Mouse (Mus musculus) A20 (cell line): Measurements from ENCODE around the gene Kif5c.

ENCODE experiments used
- DNase-seq: peaks from one replicate; pipeline ENCODE4 v3.0.0-alpha.2; 2011; ENCODE audit warnings: low read depth, low spot score

Gene Kif5c

DNA sequence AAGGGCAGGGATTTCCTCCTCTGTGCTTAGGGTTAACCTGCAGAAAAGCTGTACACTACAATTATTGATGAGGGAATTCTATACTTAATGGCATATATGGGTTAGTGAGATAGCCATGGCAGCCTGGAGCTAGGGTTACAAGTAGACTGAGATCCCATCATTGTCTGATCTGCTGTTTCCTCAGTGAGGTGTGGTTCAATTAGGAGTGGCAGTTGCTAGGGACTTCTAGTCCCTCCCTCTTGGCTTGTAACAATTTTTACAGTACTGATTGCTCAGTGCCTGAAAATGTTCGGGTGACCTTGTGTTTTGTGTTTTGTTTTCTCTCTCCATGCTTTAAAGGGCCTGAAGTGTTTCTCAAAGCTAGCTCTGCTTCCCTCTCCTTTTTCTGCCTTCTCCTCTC, 2.1 kb downstream of the Kif5c start:
- no peak for DNase-seq

DNA sequence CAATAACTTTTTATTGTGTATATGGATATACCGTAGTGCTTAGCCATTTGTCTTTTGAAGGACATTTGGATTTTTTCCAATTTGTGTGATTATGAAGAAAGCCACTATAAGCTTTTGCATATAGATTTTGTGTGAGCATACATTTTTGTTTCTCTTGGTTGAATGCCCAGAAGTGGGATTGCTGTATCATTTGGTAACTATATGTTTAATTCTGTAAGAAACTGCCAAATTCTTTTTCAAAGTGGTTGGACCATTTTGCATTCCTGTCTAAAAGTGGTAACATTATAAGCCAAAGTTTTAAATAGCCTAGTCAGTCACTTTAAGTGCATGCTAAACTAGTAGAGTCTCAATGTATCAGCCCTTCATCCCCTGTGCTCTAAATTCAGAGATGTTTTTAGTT, 6.5 kb downstream of the Kif5c start:
- no peak for DNase-seq

DNA sequence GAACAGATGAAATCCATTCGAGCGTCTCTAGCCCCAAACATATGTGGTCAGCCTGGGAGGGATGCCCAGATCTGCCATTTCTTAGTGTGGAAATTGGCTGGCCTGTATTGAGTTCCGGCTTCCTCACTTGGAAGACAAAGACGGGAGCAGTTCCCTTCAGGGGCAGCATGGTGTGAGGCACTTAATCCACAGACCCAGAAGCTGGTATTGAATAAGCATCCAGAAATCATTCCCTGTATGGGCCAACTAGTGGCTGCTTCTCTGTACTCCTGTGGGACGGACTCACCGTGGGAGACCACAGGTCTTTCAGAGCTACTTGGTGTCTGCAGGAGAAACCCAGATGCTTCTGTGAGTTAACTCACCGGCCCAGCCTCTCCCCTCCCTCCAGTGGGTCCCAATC, 8.5 kb downstream of the Kif5c start:
- no peak for DNase-seq

DNA sequence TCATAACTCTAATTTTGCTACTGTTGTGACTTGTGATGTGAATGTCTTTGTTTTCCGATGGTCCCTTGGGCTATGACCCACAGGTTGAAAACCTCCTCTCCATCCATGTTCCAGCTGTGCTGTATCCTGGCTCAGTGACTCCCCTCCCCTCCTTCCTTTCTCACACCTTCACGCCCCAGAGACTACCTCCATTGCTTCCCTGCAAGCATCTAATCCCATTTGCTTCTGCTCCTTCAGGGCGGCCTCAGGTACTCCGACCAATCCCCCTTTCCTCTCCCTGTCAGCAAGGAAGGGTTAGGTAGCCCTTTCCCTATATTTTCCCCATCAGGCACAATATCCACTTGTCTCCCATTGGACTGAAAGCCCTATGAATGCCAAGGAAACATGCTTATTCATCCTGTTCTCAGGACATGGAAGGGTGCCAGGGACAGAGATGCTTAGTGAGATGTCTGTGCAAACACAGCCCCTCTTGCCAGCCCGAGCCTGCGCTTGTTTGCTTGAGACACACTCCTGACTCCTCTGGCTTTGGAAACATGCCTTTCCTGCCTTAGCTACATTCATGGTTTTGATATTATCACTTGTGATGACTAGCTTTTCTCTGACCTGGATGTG, 9.1 kb downstream of the Kif5c start:
- no peak for DNase-seq

DNA sequence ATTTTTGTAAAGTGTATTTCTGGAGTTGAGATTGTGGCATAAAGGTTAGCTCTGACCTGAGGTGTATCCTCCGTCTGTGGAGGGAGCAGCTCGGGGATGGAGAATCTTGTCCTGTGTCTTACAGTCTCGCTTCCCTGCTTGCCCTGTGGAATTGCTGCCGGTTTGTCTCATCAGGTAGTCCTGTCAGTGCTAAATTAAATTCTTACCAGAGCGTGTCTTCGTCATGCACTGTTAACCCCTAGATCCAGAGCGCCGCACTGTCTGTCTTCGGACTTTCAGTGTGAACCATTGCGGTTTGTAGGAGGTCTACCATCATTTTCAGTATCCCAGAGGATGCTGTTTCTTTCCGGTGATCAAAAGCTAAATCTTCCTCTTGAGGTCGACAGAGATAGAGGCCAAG, 10.1 kb downstream of the Kif5c start:
- DNase-seq = no peak

DNA sequence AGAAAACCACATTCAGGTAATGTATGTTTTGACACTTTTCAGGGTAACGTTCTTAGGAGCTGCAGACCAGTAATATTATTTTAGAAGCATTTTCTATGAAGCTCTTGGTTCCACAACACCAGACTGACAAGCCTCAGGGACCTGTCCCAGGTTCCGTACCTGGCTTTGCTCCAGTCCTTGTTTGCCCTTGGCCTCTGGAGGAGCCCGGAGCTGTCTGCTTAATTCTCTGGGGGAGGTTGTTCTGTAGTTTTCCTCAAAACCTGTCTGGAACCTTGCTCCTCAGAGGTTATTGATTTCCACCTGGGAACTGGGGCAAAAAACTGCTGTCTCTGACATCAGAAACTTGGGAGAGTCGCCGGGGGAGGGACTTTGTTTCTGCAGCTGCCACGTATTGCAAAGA, 11.5 kb downstream of the Kif5c start:
- DNase-seq = no peak

DNA sequence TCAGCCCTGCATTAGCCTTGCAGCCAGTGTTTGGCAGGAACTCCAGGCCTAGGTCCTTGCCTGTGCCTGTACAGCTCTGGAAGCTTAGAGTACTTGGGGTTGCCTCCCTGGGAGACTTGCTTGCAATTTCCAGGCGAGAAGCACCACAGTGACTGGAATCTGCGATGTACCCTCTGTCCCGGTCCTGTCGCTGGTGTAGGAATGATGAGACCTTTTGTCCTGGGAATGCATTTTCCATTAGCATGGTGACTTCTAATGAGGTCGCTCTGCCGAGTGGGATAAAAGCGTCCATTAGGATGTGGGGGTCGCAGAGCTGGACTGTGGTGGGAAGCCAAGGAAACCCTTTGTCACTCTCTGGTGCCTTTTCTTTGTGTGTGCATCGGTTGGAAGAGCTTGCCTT, 14.1 kb downstream of the Kif5c start:
- DNase-seq = no peak

DNA sequence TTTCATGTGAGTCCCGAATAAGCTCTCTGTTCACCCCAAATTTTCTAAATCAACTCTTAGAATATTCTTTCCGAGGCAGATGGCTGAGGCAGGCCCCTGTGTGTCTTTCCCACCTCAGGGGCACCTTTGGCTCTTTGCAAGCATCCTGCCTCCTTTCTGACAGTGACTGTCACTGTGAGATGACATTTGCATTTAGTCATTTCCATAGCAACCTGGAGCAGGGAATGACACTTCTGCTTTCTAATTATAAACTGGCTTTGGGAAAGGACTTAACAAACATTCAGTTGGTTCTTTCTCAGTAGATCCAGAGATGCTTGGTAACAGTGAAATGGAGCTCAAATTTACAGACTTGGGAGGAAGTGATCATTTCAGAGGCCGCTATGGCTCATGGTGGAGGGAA, 23.7 kb downstream of the Kif5c start:
- DNase-seq = no peak

DNA sequence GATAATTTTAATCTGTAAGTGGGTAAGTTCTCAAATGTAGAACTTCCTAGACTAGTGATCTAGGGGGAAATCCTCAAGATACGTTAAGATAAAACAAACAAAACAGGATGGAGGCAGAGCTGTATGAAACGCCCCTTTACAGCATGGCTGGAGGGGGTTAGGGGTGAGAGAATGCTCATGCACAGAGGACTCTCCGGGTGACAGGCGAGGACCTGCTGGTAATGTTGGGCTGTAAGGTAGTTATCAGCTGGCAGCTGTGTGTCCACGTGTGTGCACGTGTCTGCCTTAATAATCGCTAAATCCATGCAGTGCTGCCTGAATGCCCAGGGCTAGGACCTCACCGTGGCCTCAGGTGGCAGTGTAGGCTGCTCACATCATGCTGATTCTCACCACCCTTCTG, 24.7 kb downstream of the Kif5c start:
- DNase-seq = no peak

DNA sequence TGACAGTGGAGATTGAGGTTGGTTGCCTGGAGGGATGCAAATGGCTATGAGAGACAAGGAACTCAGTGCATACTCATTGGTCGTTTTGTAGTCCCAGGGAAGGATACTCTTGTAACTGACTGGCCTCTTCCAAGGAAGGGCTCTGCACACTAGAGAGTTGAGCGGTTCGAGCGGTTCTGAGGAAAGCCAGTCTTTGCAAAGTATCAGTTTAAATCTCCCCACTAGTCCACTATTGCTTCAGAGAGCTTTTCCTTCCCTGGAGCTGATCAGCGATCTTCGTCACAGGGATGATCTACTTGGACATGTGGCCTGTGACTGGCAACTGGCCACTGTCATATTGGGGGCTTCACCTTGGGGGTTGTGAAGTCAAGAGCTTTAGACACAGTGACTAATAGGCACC, 28.5 kb downstream of the Kif5c start:
- DNase-seq = no peak

DNA sequence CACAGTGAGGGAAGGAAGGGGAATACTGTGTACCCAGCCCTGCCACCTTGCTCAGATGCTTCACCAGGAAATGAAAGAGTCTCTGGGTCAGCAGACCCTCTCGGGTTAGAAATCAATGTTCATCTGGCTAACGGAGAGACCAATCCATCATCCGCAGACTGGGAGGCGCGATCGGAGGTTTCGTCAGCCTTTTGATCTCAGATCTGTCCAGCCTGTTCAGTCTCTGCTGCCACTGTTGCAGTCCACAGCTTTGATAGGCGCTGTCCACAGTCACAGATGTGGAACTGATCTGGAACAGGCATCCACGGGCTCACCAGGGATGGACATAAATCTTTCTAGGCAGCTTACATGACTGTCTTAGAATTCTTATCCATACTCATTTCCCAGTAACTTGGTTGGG, 29.2 kb downstream of the Kif5c start:
- no peak for DNase-seq

DNA sequence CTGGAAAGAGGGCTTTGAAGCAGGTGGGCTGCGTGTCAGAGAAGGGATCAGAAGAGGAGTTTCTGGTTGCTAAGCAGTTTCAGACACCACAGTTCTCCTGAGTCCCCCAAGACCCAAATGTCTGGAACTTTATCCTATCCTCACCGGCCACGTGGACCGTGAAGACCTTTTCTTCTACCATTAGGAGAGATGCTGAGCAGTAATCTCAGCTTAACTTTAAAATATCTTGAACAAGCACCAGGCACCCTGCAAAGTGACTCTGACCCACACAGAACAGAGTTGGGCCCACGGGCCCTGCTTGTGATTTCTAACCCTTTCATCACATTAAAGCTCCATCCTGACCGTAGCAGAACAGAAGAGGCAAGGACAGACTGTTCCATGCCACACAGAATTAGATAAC, 29.7 kb downstream of the Kif5c start:
- no peak for DNase-seq

DNA sequence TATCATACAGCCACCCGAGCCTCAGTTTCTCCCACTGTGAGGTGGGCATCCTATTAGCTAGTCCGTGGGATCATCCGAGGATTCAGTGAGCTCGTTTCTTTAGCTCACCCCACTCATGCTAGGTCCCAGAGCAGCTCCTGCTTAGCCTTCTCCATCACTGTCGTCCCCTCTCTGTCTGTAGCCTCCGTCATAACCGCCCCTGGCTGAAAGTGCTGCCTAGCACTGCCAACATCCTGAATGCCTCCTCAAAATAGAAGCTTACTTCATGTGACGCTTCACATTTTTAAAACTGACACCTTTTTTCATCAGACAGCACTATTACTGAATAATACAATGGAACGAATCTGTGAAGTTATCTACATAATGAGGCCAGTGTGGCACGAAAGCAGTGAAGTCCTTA, 30.1 kb downstream of the Kif5c start:
- no peak for DNase-seq

DNA sequence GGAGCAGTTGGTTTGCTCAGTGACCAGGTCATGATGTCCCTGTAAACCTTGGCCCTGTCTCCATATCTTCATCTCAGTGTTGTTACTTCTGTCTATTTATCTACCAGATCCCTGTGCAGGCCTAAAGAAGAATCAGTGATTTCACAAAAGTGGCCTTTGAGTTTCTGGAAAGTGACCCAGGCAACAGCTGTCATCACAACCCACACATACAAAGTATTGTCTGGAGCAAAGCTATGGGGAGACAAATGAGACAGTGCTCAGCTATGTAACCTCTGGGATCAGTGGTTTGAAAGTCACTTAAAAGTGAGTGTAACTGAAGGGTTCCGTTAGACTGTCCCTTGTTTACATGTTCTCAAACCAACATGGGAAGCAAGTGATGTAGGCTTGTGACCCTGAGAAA, 32.6 kb downstream of the Kif5c start:
- no peak for DNase-seq

DNA sequence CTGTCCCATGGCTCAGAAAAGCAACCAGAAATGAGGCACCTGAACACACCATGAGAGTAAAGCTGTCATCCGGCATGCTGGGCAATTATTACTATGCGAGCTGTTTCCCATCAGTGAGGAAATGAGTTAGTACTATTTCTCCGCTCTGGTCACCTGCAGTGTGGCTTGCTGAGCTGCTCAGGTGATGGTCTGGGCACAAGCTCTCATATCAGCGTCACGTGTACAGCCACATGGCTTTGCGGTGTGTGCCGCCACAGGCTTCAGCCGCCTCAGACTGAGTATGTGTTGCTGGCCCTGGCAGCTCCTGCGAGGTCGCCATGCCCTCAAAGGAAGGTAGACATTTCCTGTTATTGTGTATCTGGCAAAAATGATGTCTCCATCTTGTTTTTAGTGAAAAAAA, 35.5 kb downstream of the Kif5c start:
- DNase-seq = no peak

DNA sequence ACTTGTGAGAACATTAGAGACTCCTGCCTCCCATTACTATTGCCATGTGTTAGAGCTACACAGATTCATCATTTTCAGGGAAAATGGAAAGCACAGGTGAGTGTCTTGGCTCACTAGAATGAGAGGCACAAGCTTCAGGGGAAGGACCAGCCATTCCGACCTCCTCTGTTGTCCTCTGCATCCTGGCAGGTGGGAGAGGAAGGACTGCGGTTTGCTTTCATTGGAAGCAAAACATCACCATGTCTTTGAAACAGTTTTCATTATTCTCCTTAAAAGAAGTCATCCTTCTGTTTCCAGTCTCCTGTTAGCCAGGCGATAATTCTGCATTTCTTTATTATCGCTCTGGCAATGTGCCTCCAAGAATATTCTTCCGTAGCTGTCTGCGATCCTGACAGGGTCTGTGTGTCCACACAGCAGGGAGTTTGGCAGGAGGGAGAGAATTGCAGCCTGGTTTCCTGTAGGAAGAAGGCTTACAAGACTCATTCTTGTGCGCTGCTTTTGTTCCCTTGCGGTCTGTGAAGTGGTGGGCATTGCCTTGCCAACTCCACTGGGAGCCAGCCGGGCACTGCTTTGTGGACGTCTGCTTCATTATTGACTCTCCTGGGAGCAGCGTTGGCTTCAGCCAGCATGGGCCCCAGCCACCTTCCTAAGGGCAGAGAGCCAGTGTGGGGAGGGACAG, 36.2 kb downstream of the Kif5c start:
- DNase-seq = no peak

DNA sequence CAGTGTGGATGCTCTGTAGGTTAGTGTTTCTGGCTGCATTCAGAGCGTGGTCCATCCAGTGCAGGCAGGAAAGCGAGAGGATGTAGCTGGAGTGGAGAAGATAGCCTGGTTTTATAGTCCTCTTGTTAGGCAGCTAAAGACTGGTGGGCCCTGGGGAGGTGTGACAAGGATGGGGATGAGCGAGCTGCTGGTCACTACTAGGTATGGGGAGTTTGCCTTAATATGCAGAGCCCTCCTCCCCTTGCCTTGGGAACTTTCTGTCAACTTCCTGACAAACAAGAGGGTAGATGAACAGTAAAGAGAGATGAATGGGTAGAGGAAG, 36.7 kb downstream of the Kif5c start:
- no peak for DNase-seq

DNA sequence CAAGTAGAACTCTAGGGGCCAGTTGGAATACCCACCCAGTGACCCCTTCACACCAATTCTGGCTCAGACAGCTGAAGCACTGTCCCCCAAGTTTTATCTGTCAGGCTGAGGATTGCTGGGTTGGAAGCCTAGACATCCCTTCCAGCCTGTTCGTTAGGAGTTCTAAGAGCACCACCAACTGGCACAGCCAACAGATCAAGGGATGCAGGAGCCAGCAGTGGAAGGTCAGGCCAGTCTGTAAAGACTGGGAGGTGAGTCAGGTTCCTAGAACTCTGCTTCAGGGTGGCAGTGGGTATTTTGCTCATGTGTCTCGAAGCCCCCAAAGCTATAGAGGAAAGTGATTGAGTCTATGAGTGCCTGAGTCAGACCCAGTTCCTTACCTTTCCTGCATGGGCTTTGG, 37.9 kb downstream of the Kif5c start:
- DNase-seq = no peak

DNA sequence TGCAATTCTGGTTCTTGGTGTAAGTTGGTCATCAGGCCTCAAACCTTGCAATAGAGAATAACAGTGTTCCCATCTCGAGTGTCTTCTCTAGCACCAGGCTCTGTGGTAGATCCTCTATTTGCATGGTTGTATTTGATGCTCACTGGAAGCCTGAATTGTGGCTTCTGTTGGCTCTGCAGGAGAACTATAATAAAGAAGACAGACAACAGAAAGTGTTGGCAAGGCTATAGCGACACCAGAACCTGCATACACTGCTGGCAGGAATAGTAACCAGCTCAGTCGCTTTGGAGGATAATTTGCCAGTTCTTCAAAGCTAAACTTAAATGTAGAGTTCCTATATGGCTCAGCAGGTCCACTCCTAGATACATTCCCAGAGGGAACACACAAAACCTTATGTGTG, 38.6 kb downstream of the Kif5c start:
- DNase-seq = no peak

DNA sequence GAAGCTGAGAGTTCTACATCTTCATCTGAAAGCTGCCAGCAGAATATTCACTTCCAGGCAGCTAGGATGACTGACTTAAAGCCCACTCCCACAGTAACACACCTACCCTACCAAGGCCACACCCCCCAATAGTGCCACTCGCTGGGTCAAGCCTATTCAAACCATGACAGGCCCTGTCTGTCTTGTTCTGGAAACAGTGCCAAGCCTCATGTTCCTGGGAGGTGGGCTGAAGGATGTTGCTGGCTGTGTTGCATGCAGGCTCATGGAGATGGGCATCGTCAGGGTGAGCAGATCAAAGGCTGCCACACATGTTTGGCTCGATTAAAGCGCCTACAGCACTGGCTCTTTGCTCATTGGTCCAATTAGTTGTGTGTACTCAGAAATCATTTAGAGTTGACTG, 39.9 kb downstream of the Kif5c start:
- no peak for DNase-seq

DNA sequence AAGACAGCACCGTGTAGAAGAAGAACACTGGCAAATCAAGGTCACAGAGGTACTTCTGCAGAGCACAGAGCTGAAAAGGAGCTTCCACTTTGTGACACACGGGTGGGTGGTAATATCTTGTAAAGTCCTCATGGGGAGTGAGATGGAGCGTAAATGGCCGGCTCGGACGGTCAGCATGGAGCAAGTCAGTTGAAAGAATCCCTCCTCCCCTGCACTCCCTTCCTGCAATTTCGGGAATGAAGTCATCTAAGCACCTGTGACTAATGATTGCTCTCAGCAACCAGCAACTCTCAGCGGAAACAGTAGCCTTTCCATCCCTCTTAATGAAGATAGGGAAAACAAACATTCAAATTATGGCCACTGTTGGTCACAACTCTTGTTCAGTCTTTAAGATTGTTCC, 40.9 kb downstream of the Kif5c start:
- no peak for DNase-seq

DNA sequence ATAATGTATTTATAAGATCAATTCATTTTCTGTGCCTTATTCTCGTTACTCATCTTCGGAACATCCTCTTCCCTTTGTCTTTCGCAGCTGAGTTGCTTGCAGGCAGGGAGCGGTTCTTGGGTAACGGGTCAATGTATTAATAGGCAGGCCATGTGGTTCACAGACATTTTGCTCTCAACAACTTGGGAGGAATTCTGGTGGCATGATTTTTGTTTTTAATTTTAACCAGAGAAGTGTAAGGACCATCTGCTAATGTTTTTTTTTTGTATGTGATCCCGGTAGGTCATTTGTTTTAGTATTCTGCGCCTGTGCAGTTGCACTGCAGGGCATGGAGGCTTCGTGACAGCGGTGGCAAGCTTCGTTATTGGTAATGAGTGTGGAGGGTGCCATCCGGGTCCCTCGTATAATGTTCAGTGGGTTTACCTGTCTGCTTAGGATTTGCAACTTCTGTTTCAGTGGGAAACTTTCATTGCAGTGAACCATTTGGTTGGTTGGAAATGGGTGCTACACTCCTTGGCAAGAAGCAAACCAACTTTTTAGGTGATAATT, 41.4 kb downstream of the Kif5c start:
- no peak for DNase-seq

DNA sequence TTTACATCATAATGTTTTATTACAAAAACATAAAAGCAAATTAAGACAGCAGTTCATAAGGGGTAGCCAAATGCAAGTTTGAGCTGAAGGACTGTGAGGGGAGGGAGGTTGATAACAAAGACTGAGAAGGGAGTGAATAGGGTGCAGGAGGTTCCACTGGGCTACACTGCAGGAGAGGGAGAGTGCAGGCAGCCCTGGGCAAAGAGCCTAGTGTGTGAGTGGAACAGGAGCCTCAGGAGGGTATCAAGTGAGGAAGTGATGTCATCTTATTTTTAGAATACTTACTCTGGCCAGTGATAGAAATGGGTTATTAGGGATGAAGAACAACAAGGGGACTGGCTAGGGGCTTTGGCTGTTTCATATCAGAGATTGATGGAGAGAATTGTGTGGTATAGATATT, 42.2 kb downstream of the Kif5c start:
- DNase-seq = no peak

DNA sequence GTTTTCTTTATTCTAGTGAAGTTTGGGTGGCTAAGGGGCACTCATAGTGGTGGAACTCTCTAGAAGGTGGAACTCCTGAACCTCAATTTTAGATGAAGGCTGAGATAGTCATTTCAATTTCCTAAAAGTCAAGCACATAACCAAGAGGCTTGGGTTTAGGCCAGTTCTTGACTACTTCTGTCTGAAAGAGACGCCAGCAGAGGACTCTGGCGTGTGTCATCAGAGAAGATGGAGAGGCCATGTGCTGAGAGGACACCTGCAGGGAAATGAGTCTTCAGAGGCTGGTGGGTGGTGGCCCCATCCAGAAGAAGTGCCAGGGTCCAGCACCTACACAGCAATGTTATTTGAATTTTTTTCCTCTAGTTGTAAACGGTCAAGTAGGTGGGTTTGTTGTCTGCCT, 42.8 kb downstream of the Kif5c start:
- no peak for DNase-seq
